In the genomic region with DNA sequence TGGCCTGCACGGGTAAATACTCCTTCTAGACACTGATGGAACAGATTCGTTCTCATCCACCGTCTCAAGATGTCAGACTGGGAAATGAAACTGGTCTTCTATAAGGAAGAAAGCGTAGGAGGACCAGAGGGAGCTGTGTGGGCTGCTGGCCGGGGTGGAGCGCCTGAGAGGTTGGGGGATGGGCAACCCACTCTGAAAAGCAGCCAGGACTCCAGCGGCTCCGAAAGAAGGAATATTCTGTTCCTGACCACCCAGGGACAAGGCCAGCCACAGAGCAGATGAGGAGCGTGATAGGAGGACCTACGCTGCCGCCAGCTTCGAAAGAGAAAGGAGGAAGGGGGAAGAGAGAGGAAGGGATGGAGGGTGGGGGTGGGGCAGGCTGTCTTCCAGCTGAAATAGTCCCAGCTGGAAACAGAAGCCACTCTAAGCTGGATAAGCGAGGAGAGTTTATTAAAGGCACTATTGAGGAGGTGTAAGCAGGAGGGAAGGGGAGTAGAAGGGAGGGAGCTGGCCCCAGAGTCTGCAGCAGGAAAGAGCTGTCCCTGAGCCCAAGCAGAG, we compare ENCODE assay signal across 8 mouse cellular contexts. TPM values are rescaled to one million over a fixed set of nuclear protein-coding genes. Genes with fewer than 3 reads are reported as not detected.
DNase-seq lines count a peak whose midpoint lies in the region; ATAC-seq lines count a peak whose summit lies in the region.

No protein-coding gene starts in this region.

- H3K27me3 ChIP-seq in embryonic facial prominence, embryonic 12.5 days = no peaks in the 10 kb centered on the region

- H3K27ac ChIP-seq in embryonic facial prominence, embryonic 12.5 days = peak overlapping the region; percentile 91

- H3K9me3 ChIP-seq in embryonic facial prominence, embryonic 12.5 days = no peaks in the 10 kb centered on the region

- H3K4me2 ChIP-seq in embryonic facial prominence, embryonic 12.5 days (replicated peaks) = peak overlapping the region; percentile 54

- H3K36me3 ChIP-seq in embryonic facial prominence, embryonic 12.5 days = no peaks in the 10 kb centered on the region

- peak overlapping the region; percentile 42; the same call in 1 of the 2 replicates for H3K9ac ChIP-seq in embryonic facial prominence, embryonic 12.5 days

- 2% methylated on average over 13 of the region's 13 CpGs for WGBS in embryonic facial prominence, embryonic 12.5 days

- ATAC-seq in embryonic facial prominence, embryonic 12.5 days (ENCODE audit: insufficient number of reproducible peaks, insufficient read depth, low FRiP score, low TSS enrichment) = peak; percentile 74
- peak; percentile 26; the same call in 1 of the 2 replicates for ATAC-seq in megakaryocyte progenitor cell, adult 5-6 weeks (replicated peaks; ENCODE audit: poor library complexity)

- peak overlapping the region; percentile 26 for H3K4me3 ChIP-seq in embryonic facial prominence, embryonic 12.5 days

- intact Hi-C loops in left cerebral cortex, postnatal 36 days (cut with DNase I) = loop anchor here (1.0 kb wide), 1 partner anchor 33 kb away; no protein-coding TSS in a partner anchor

- DNase-seq in adrenal gland, postnatal 36 days = peak; percentile 51 to 74
- DNase-seq in heart, adult 11 months = peak; percentile 99
- DNase-seq in kidney, adult 11 months = peak; percentile 51
- DNase-seq in left cerebral cortex, postnatal 36 days (ENCODE audit: low spot score in 2 of 2) = peak; percentile 80 to 82
- peak; percentile 75 to 78 for DNase-seq in right cerebral cortex, postnatal 36 days (ENCODE audit: low spot score in 2 of 2)
- no peak for DNase-seq in thymus, postnatal 14 days

- H3K4me1 ChIP-seq in embryonic facial prominence, embryonic 12.5 days = peaks cover 33% of the 10 kb centered on the region

RNA-seq across cellular contexts. Expression of gene Skor1, which starts 56.7 kb away (rescaled TPM):
- total RNA-seq in adrenal gland, postnatal 36 days (2021) = under 1 TPM; 0.10 to 0.13 TPM
- polyA plus RNA-seq in embryonic facial prominence, embryonic 12.5 days (2016; fragmentation: Nextera tagmentation; extraction: Ambion mirVana) = 0.24 and 0.35 TPM in 2 replicates
- total RNA-seq in left cerebral cortex, postnatal 36 days (2021) = under 1 TPM; 0.18 to 0.22 TPM
- 0.07 TPM in 1 of 2 replicates, not detected in the other for total RNA-seq in megakaryocyte progenitor cell, adult 5-6 weeks (2015)
- not detected in 2 replicates for total RNA-seq in megakaryocyte progenitor cell, adult 5-6 weeks (2017)
